Mouse (Mus musculus) liver, adult 2 months (tissue): ENCODE measurements around the gene Ppp1r36. TPM values are rescaled to one million over a fixed set of nuclear protein-coding genes. Genes with fewer than 3 reads are reported as not detected.
A peak's percentile ranks its signal among the peaks of the same experiment; 100 is the strongest.

Experiments used
- DNase-seq: peaks from one replicate; pipeline ENCODE4 v3.0.0-alpha.2; 2011; ENCODE audit warnings: low read depth, low spot score; ENCODE audit errors: extremely low read depth
- H3K27ac ChIP-seq: fragments of 200-500 bp; replicated peaks from 2 replicates; pipeline ENCODE4 v1.5.1; 2012; ENCODE audit warnings: low read depth, mild to moderate bottlenecking, control low read depth, inconsistent platforms, low read length; ENCODE audit not compliant: insufficient read depth
- H3K27me3 ChIP-seq: fragments of 200-500 bp; 2 replicates; pipeline ENCODE4 v1.6.1; 2012; ENCODE audit warnings: mild to moderate bottlenecking, moderate library complexity, low read length, inconsistent platforms; ENCODE audit not compliant: control insufficient read depth, insufficient read depth
- H3K36me3 ChIP-seq: fragments of 200-500 bp; 2 replicates; pipeline ENCODE4 v1.6.1; 2012; ENCODE audit warnings: low read length, inconsistent platforms; ENCODE audit not compliant: control insufficient read depth, insufficient read depth
- H3K4me1 ChIP-seq: fragments of 200-500 bp; 2 replicates; pipeline ENCODE4 v1.6.1; 2011; ENCODE audit warnings: low read length; ENCODE audit not compliant: control insufficient read depth, insufficient read depth
- H3K4me3 ChIP-seq: fragments of 200-500 bp; 2 replicates; pipeline ENCODE4 v1.5.1; 2011; ENCODE audit warnings: low read depth, mild to moderate bottlenecking, control low read depth, low read length, moderate library complexity; ENCODE audit not compliant: insufficient read depth
- H3K79me2 ChIP-seq: fragments of 200-500 bp; 2 replicates; pipeline ENCODE4 v1.6.1; 2012; ENCODE audit warnings: inconsistent platforms, mild to moderate bottlenecking, low read length, moderate library complexity; ENCODE audit not compliant: control insufficient read depth, insufficient read depth
- H3K9ac ChIP-seq: fragments of 200-500 bp; 2 replicates; pipeline ENCODE4 v1.6.1; 2012; ENCODE audit warnings: low read depth, mild to moderate bottlenecking, control low read depth, inconsistent platforms, low read length
- CTCF ChIP-seq: fragments of 200-500 bp; IDR thresholded peaks from 2 replicates; pipeline ENCODE4 v1.5.1; 2011; ENCODE audit warnings: low read depth, low read length, control low read depth
- POLR2A ChIP-seq: fragments of 200-500 bp; IDR thresholded peaks from 2 replicates; pipeline ENCODE4 v1.6.1; 2011; ENCODE audit warnings: low read length, control low read depth; ENCODE audit not compliant: insufficient read depth; ENCODE audit errors: extremely low read depth
- WGBS: fragments of 180-500 bp; shearing (Covaris S2); methylation state at CpG from one replicate; pipeline ENCODE4 v1.1.7; 2018; 5-methylcytosine and 5-hydroxymethylcytosine counted together
- polyA plus RNA-seq: library from polyadenylated mRNA; depleted of rRNA; stranded (reverse); fragments of >200 nt; gene quantifications from 2 replicates; pipeline ENCODE4 v1.2.3, GENCODE M21; 2012
- total RNA-seq: library from RNA; depleted of rRNA; stranded (reverse); fragments of >200 nt; gene quantifications from 2 replicates; pipeline ENCODE4 v1.2.3, GENCODE M21; 2014

The Ppp1r36 gene
- total and polyA plus RNA-seq, 2 experiments: under 0.01 TPM; not detected in 1

- WGBS: 88% methylated on average over 9 of the region's 9 CpGs
- Histone ChIP-seq H3K27me3 (no peaks in the 10 kb centered on the region), H3K4me1 (no peaks in the 10 kb centered on the region), H3K36me3 (no peaks in the 10 kb centered on the region), H3K79me2 (no peaks in the 10 kb centered on the region), H3K9ac (no peak overlapping the region), H3K27ac (no peak overlapping the region), H3K4me3 (no peak overlapping the region)
- DNase-seq: no peak
- TF ChIP-seq CTCF (no peak), POLR2A (no peak)
Observed at GRCm38 (mm10) chr12:76463391-76463790, 46.1 kb downstream of the Ppp1r36 start.

- no peak for DNase-seq
- Histone ChIP-seq H3K4me1 (no peaks in the 10 kb centered on the region), H3K27ac (no peak overlapping the region), H3K4me3 (no peak overlapping the region), H3K36me3 (no peaks in the 10 kb centered on the region), H3K9ac (no peak overlapping the region), H3K79me2 (no peaks in the 10 kb centered on the region), H3K27me3 (no peaks in the 10 kb centered on the region)
- WGBS: 84% methylated on average over 12 of the region's 12 CpGs
- TF ChIP-seq CTCF (no peak), POLR2A (no peak)
Observed at GRCm38 (mm10) chr12:76464651-76465252, 47.4 kb downstream of the Ppp1r36 start.

GRCm38 (mm10) chr12:76466651-76467050 is 49.3 kb downstream of the Ppp1r36 start:
- 78% methylated on average over 7 of the region's 7 CpGs for WGBS
- no peaks in the 10 kb centered on the region for H3K27me3 ChIP-seq
- H3K27ac ChIP-seq: no peak overlapping the region
- TF ChIP-seq CTCF (no peak), POLR2A (no peak)
- no peaks in the 10 kb centered on the region for H3K4me1 ChIP-seq
- H3K79me2 ChIP-seq: no peaks in the 10 kb centered on the region
- H3K9ac ChIP-seq: no peak overlapping the region
- no peaks in the 10 kb centered on the region for H3K36me3 ChIP-seq
- no peak overlapping the region for H3K4me3 ChIP-seq
- no peak for DNase-seq

GRCm38 (mm10) chr12:76467256-76467655 is 49.9 kb downstream of the Ppp1r36 start:
- 58% methylated on average over 7 of the region's 7 CpGs for WGBS

GRCm38 (mm10) chr12:76472046-76472445 is 54.7 kb downstream of the Ppp1r36 start:
- Histone ChIP-seq H3K27ac (no peak overlapping the region), H3K4me3 (no peak overlapping the region), H3K79me2 (no peaks in the 10 kb centered on the region), H3K4me1 (no peaks in the 10 kb centered on the region), H3K27me3 (no peaks in the 10 kb centered on the region), H3K9ac (no peak overlapping the region), H3K36me3 (no peaks in the 10 kb centered on the region)
- DNase-seq: peak; percentile 47
- WGBS: 11% methylated on average over 4 of the region's 4 CpGs
- TF ChIP-seq POLR2A (no peak), CTCF (peak; percentile 69)

More at GRCm38 (mm10) chr12:76467256-76467655, 49.9 kb downstream of the Ppp1r36 start:
- H3K27ac ChIP-seq: no peak overlapping the region
- TF ChIP-seq CTCF: no peak
- TF ChIP-seq POLR2A: no peak
- H3K4me1 ChIP-seq: no peaks in the 10 kb centered on the region
- no peaks in the 10 kb centered on the region for H3K27me3 ChIP-seq
- H3K36me3 ChIP-seq: no peaks in the 10 kb centered on the region
- no peak overlapping the region for H3K9ac ChIP-seq
- no peak for DNase-seq
- H3K79me2 ChIP-seq: no peaks in the 10 kb centered on the region
- no peak overlapping the region for H3K4me3 ChIP-seq

GRCm38 (mm10) chr12:76473562-76474245 is 56.4 kb downstream of the Ppp1r36 start:
- Histone ChIP-seq H3K27me3 (no peaks in the 10 kb centered on the region), H3K9ac (no peak overlapping the region), H3K27ac (no peak overlapping the region), H3K4me1 (no peaks in the 10 kb centered on the region), H3K4me3 (no peak overlapping the region), H3K36me3 (no peaks in the 10 kb centered on the region), H3K79me2 (no peaks in the 10 kb centered on the region)
- no peak for DNase-seq
- no peak for TF ChIP-seq CTCF
- WGBS: 81% methylated on average over 10 of the region's 10 CpGs
